Mouse (Mus musculus) testis, adult 2 months (tissue): Measurements from ENCODE around the gene Foxo4.

ENCODE experiments used
- CTCF ChIP-seq: fragments of 200-500 bp; IDR thresholded peaks from 2 replicates; pipeline ENCODE4 v1.5.1; 2012; ENCODE audit warnings: low read depth, mild to moderate bottlenecking, inconsistent platforms, low read length, moderate library complexity; ENCODE audit not compliant: control insufficient read depth, insufficient read depth, insufficient replicate concordance
- POLR2A ChIP-seq: fragments of 200-500 bp; IDR thresholded peaks from 2 replicates; pipeline ENCODE4 v1.6.1; 2012; ENCODE audit warnings: low read depth, mild to moderate bottlenecking, inconsistent platforms, low read length, moderate library complexity; ENCODE audit not compliant: control insufficient read depth

GRCm38 (mm10) chrX:101254740-101255139, 412 bp downstream of the Foxo4 start:
- TF ChIP-seq POLR2A: no peak
- TF ChIP-seq CTCF: no peak
